Mouse (Mus musculus) midbrain, postnatal 0 days (tissue): ENCODE data around the gene Insig1. TPM values are rescaled to one million over a fixed set of nuclear protein-coding genes. Genes with fewer than 3 reads are reported as not detected.

Source experiments
- ATAC-seq: fragments of 200-750 bp; cut with Nextera tagmentation; 2 replicates; pipeline ENCODE4 v1.8.0; 2017; ENCODE audit warnings: moderate number of reproducible peaks, mild to moderate bottlenecking, moderate TSS enrichment, moderate library complexity; ENCODE audit not compliant: low FRiP score
- DNase-seq: peaks from one replicate; pipeline ENCODE4 v3.0.0-alpha.2; 2015; ENCODE audit warnings: low spot score
- H3K27ac ChIP-seq: fragments of 300-500 bp; sonication (generic); 2 replicates; pipeline ENCODE4 v1.5.1; 2014; ENCODE audit warnings: low read depth, mild to moderate bottlenecking, low read length, mixed read lengths
- H3K27me3 ChIP-seq: fragments of 300-500 bp; sonication (generic); 2 replicates; pipeline ENCODE4 v1.6.1; 2014; ENCODE audit warnings: low read length, control low read depth, mixed read lengths; ENCODE audit not compliant: insufficient read depth
- H3K36me3 ChIP-seq: fragments of 300-500 bp; sonication (generic); 2 replicates; pipeline ENCODE4 v1.6.1; 2014; ENCODE audit warnings: low read length, control low read depth, mixed read lengths; ENCODE audit not compliant: insufficient read depth
- H3K4me1 ChIP-seq: fragments of 300-500 bp; sonication (generic); 2 replicates; pipeline ENCODE4 v1.6.1; 2014; ENCODE audit warnings: mild to moderate bottlenecking, control low read depth, antibody characterized with exemption, low read length, mixed read lengths; ENCODE audit not compliant: insufficient read depth
- H3K4me2 ChIP-seq: fragments of 300-500 bp; sonication (generic); 2 replicates; pipeline ENCODE4 v1.6.1; 2014; ENCODE audit warnings: low read depth, mild to moderate bottlenecking, low read length, mixed read lengths; ENCODE audit not compliant: poor library complexity, severe bottlenecking
- H3K4me3 ChIP-seq: fragments of 300-500 bp; sonication (generic); 2 replicates; pipeline ENCODE4 v1.5.1; 2014; ENCODE audit warnings: low read depth, mild to moderate bottlenecking, low read length, moderate library complexity
- H3K9ac ChIP-seq: fragments of 300-500 bp; sonication (generic); replicated peaks from 2 replicates; pipeline ENCODE4 v1.6.1; 2014; ENCODE audit warnings: mild to moderate bottlenecking, low read length, moderate library complexity, mixed read lengths; ENCODE audit not compliant: poor library complexity, severe bottlenecking
- H3K9me3 ChIP-seq: fragments of 300-500 bp; sonication (generic); 2 replicates; pipeline ENCODE4 v1.6.1; 2016; ENCODE audit warnings: low read length, control low read depth
- CTCF ChIP-seq: IDR thresholded peaks from 2 replicates; pipeline ENCODE4 v1.5.1; 2016; ENCODE audit warnings: antibody characterized with exemption, mild to moderate bottlenecking
- WGBS: fragments of 180-500 bp; shearing (Covaris S2); extraction: QIAGEN DNeasy Blood & Tissue Kit; methylation state at CpG from one replicate; pipeline ENCODE4 v1.1.7; 2014; 5-methylcytosine and 5-hydroxymethylcytosine counted together
- polyA plus RNA-seq: library from polyadenylated mRNA; unstranded; fragments of >200 nt; fragmentation: Nextera tagmentation; extraction: Ambion mirVana; gene quantifications from 2 replicates; pipeline ENCODE4 v1.2.1, GENCODE M21; 2015
- total RNA-seq: library from RNA; depleted of rRNA; stranded (reverse); fragments of >200 nt; gene quantifications from 2 replicates; pipeline ENCODE4 v1.2.3, GENCODE M21; 2014

Insig1 gene
- total and polyA plus RNA-seq, 2 experiments from 2014 or later: 97.9 to 164 TPM

DNA sequence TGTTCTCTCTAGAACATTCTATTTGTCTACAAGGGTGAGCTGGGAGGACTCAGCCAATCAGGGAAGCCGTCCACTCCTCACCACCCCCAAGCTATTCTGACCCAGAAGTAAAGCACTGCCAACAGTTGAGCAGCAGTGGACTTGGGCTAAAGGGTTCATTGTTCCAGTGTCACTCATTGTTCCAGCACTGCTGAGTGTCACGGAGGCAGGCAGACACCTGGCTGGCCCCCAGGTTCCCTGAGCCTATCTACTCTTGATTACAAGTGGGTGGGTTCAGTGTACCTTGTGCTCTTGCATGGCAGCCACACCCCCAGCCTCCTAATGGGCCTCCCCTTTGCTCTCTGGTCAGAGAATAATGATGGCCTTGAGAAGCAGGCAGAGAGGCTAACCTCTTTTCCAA is 15.7 kb upstream of the Insig1 start:
- DNase-seq (no peak), ATAC-seq (no peak)
- Histone ChIP-seq H3K9ac (no peak overlapping the region), H3K36me3 (no peaks in the 10 kb centered on the region), H3K27me3 (no peaks in the 10 kb centered on the region), H3K4me2 (no peak overlapping the region), H3K4me3 (no peak overlapping the region), H3K4me1 (no peaks in the 10 kb centered on the region), H3K9me3 (no peaks in the 10 kb centered on the region), H3K27ac (no peak overlapping the region)
- no peak for TF ChIP-seq CTCF
- WGBS: 50% methylated on average over 2 of the region's 2 CpGs

DNA sequence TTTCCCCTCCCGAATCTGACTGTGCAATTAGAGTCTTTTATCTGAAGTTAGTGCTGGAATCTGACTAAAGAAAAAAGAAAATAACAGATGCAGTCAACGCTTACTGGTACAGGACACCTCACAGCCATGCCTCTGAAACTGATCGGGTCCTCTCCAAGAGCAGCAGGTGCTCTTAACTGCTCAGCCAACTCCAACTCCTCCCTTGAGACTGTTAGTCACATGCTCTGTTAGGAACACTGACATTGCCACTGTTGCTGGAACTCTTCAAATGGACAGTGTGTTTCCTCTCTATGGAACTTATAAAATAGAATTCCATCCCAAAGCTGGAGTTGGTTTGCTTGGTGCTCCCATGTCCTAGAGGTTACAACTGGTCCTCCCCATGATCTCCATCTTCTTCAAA is 14.3 kb upstream of the Insig1 start:
- H3K9ac ChIP-seq: no peak overlapping the region
- no peak overlapping the region for H3K4me3 ChIP-seq
- WGBS: 89% methylated on average over 3 of the region's 3 CpGs
- H3K4me1 ChIP-seq: no peaks in the 10 kb centered on the region
- H3K27me3 ChIP-seq: no peaks in the 10 kb centered on the region
- no peak for DNase-seq
- H3K36me3 ChIP-seq: no peaks in the 10 kb centered on the region
- no peak overlapping the region for H3K27ac ChIP-seq
- no peak overlapping the region for H3K4me2 ChIP-seq
- no peak for ATAC-seq
- no peak for TF ChIP-seq CTCF
- H3K9me3 ChIP-seq: no peaks in the 10 kb centered on the region

DNA sequence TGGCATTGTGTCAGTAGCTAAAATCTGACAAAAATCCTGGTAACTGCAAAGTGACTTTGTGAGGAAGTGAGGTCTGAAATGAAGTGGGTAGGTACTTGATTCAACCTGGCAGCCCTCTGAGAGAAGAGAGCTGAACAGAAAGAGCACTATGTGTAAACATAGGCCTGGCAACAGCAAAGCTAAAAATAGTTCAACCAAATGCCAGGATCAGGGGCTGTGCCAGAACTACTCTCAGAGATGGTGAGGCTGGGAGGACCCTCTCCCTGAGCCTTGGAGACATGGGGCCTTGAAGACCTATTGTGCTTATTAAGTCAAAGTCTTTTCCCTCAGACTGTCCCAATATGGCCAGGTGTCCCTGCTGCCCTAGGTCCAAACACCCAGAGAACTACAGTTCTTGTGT is 10.7 kb upstream of the Insig1 start:
- no peaks in the 10 kb centered on the region for H3K9me3 ChIP-seq
- no peaks in the 10 kb centered on the region for H3K4me1 ChIP-seq
- DNase-seq: no peak
- no peak for ATAC-seq
- H3K27me3 ChIP-seq: no peaks in the 10 kb centered on the region
- H3K9ac ChIP-seq: no peak overlapping the region
- no peak for TF ChIP-seq CTCF
- no peak overlapping the region for H3K4me3 ChIP-seq
- H3K4me2 ChIP-seq: no peak overlapping the region
- no peaks in the 10 kb centered on the region for H3K36me3 ChIP-seq
- H3K27ac ChIP-seq: no peak overlapping the region

DNA sequence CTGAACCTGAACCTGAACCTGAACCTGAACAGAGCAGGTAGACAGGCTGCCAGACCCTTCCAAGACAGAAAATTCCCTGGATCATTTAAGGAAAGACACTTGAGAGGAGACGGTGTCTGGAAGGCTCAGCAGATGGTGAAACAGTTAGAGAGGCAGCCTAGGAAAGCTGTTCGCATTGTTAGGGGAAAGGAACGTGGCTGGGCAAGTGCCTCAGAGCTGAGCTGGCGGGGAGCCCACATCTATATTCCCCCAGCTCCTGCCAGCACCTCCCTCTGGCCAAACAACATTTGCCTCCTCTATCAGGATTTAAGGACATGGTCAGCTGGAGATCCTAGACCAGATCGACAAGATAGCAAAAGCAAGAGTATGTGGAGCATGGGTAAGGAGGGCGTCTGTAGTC is 10.2 kb upstream of the Insig1 start:
- no peak for DNase-seq
- H3K27me3 ChIP-seq: no peaks in the 10 kb centered on the region
- no peak overlapping the region for H3K27ac ChIP-seq
- no peak overlapping the region for H3K4me2 ChIP-seq
- no peaks in the 10 kb centered on the region for H3K36me3 ChIP-seq
- no peak overlapping the region for H3K9ac ChIP-seq
- WGBS: 76% methylated on average over 6 of the region's 6 CpGs
- no peak for TF ChIP-seq CTCF
- H3K4me3 ChIP-seq: no peak overlapping the region
- H3K9me3 ChIP-seq: no peaks in the 10 kb centered on the region
- H3K4me1 ChIP-seq: no peaks in the 10 kb centered on the region
- ATAC-seq: no peak

DNA sequence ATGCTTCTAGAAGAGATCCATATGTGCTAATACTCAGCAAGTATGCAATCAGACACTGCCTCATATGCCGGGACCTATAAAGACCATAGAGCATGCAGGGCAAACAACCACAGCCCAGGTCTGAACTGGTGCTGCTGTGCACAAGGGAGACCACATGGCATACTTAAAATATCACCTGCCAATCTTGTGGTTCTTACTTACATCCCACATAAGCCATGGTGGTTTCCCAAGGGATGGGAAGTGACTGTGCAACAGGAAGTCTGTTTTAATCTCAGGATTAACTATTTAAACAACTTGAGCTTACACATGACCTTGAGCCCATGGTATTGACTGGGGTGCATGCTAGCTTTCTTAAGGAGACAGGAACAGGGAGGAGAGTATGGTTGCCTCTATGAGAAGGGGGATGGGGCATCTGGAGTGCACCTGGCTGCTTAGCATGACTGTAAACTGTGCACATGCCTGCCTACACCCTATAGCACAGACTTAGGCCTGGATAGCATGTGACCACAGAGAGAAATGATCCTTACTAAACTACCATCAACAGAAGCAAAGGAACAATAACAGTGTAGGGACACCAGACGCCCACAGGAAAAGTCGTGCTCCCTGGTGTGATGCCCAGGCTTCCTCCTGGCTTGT is 7.1 kb upstream of the Insig1 start:
- Histone ChIP-seq H3K27me3 (no peaks in the 10 kb centered on the region), H3K36me3 (no peaks in the 10 kb centered on the region), H3K9ac (no peak overlapping the region), H3K27ac (no peak overlapping the region), H3K4me3 (no peak overlapping the region), H3K4me2 (no peak overlapping the region), H3K9me3 (no peaks in the 10 kb centered on the region), H3K4me1 (no peaks in the 10 kb centered on the region)
- ATAC-seq (no peak), DNase-seq (no peak)
- WGBS: 85% methylated on average over 3 of the region's 3 CpGs
- TF ChIP-seq CTCF: no peak

DNA sequence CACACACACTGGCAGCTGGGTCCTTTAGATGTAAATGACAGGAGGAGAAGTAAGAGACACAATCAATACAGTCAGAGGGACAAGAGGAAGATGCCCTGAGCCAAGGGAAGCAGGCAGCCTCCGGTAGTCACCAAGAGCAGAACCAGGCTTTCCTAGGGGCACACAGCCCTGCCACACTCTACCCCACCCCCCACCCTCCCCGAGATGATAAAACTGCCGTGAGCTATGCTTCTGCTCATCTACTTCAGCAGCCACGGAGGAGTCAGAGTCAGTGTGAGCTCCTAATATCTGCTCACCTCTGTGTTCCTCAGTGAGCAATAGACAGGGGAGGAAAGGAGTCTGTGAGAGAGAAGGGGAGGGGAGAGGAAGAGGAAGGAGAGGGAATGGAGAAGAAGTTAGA is 5.9 kb upstream of the Insig1 start:
- no peaks in the 10 kb centered on the region for H3K9me3 ChIP-seq
- no peak overlapping the region for H3K4me2 ChIP-seq
- no peaks in the 10 kb centered on the region for H3K27me3 ChIP-seq
- no peak overlapping the region for H3K27ac ChIP-seq
- no peak for TF ChIP-seq CTCF
- WGBS: 72% methylated on average over 4 of the region's 4 CpGs
- H3K9ac ChIP-seq: no peak overlapping the region
- H3K4me3 ChIP-seq: no peak overlapping the region
- DNase-seq (no peak), ATAC-seq (no peak)
- H3K4me1 ChIP-seq: peaks cover 4% of the 10 kb centered on the region; the same call in 1 of the 2 replicates
- no peaks in the 10 kb centered on the region for H3K36me3 ChIP-seq
